Mouse (Mus musculus): Measurements from ENCODE around the gene Gm10974.

GRCm38 (mm10) chr7:66343307-66343706 is 22.4 kb upstream of the Gm10974 start:
- TF ChIP-seq POLR2A (IDR thresholded peaks at IDR 0.05; ENCODE audit: borderline replicate concordance, extremely low read depth, insufficient read depth, insufficient read length, poor library complexity, severe bottlenecking) (no peak), CTCF (IDR thresholded peaks at IDR 0.05; ENCODE audit: borderline replicate concordance, extremely low read depth, insufficient read depth, insufficient read length) (no peak)

Data from brain, embryonic 14.5 days (tissue).